Mouse (Mus musculus): ENCODE results near the gene Shmt2. TPM values are rescaled to one million over a fixed set of nuclear protein-coding genes. Genes with fewer than 3 reads are reported as not detected.

Shmt2 gene
- polyA plus RNA-seq, 2 experiments from 2014 or later = 34.2 to 50.7 TPM

- ATAC-seq = no peak
Observed at GRCm38 (mm10) chr10:127531548-127531947, 9.3 kb upstream of the Shmt2 start.

DNA sequence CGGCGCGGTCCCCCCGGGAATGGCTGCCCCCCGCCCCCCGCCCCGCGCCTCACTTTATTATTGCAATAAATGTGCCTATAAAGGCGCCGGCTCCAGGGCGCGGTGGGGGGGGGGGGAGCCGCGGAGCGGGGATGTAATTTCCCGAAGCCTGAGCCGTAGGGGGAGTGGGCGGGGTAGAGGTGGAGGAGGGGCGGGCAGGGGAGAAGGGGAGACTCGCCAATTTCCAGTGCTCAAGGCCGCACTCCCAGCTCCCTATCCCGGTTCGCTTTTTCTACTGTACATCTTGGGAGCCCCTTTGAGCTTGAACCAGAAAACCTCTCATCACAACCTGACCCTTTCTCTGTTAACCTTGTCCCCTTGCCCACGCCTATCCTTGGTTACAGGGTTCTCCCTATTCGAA lies 8.7 kb upstream of the Shmt2 start:
- no peak for ATAC-seq

- ATAC-seq = no peak
Observed at GRCm38 (mm10) chr10:127527481-127527880, 5.2 kb upstream of the Shmt2 start.

DNA sequence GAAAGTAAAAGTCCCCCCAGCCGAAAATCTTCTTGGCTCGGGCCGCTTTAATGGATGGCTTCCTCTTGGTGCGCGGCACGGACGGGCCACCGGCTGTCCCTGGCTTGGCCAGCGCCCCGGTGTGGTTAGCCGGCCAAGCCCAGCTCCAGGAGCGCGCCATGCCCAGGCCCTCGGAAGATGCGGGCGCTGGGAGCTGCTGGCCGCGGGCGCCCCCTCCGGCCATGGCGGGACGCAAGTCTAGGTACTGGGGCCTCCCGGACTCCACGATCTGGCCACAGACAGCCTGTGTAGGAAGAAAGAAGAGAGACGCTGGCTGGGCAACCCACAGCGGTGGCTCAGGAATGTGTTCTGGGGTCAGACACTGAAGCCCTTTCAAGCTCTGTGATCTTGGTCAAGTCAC lies 4.4 kb upstream of the Shmt2 start:
- ATAC-seq = no peak

- no peak for ATAC-seq
Observed at GRCm38 (mm10) chr10:127526048-127526447, 3.8 kb upstream of the Shmt2 start.

- ATAC-seq = no peak
Observed at GRCm38 (mm10) chr10:127524646-127525255, 2.5 kb upstream of the Shmt2 start.

DNA sequence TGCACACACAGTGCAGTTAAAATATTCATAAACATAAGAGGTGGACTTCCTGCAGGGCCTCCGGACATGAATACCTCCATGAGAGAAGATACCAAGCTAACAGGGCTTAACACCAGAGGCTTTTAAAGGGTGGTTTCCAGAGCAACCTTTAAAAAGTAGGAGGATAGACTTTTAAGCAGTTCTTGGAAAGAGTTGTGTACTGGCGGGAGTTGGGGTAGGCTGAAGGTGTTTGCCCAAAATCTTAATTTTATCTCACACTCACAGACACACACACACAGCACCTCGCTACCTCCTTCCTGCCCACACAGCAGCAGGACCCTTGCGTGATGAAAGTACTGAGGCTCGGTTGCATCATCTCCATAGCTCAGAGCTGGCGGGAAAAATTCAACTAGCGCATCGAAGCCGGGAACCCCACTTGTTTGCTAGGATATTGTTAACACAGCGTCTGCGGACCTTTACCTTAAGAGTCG lies 598 bp downstream of the Shmt2 start:
- peak; percentile 67 for ATAC-seq

GRCm38 (mm10) chr10:127520714-127521357 lies 1.4 kb downstream of the Shmt2 start:
- no peak for ATAC-seq

DNA sequence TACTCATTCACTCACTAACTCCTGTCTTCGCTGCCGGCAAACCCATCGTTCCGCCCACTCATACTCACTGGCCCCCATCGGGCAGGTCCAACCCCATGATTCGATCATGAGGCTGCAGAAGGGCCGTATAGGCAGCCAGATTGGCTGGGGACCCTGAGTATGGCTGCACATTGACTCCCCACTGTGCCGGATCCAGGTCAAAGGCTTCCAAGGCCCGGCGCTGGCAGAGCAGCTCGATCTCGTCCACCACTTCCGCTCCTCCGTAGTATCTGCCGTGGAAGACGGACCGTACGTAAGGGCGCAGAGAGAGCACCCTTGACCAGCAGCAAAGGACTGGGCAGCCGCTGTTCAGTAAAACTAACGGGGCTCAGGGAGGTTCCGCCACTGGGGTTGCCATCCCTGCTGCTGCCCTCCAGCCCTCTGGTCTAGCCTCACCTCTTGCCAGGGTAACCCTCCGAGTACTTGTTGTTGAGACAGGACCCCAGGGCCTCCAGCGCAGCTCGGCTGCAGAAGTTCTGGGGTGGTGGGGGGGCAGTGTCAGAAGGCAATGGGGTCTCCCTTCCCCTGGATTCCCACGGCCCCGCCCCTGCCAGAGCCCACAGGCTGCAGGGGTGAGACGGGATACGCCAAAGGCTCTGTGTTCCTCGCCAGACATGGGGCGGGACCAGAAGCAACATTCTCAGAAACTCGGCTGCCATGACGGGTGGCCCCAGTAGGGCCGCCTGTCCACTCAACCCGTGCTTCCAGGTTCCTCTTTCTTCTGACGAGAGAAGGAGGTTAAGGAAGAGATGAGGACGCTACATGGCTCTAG lies 2.1 kb downstream of the Shmt2 start:
- no peak for ATAC-seq

- no peak for ATAC-seq
Observed at GRCm38 (mm10) chr10:127519041-127519701, 3.1 kb downstream of the Shmt2 start.

DNA sequence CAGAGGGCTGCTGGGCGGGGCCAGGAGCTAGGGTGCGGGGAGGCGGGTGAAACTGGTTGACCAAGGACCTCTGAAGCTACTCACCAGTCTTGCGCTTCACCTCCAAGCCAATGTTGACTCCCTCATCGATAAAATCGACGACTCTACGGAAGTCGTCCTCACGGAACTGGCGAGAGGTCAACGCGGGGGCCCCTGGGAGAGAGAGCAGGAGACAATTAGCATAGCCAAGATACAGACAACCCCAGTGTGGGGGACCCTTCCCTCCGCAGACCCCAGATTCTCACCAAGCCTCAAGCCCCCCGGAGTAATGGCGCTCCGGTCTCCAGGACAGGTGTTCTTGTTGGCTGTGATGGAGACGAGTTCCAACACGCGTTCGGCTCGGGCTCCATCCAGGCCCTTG lies 4.3 kb downstream of the Shmt2 start:
- ATAC-seq = no peak

DNA sequence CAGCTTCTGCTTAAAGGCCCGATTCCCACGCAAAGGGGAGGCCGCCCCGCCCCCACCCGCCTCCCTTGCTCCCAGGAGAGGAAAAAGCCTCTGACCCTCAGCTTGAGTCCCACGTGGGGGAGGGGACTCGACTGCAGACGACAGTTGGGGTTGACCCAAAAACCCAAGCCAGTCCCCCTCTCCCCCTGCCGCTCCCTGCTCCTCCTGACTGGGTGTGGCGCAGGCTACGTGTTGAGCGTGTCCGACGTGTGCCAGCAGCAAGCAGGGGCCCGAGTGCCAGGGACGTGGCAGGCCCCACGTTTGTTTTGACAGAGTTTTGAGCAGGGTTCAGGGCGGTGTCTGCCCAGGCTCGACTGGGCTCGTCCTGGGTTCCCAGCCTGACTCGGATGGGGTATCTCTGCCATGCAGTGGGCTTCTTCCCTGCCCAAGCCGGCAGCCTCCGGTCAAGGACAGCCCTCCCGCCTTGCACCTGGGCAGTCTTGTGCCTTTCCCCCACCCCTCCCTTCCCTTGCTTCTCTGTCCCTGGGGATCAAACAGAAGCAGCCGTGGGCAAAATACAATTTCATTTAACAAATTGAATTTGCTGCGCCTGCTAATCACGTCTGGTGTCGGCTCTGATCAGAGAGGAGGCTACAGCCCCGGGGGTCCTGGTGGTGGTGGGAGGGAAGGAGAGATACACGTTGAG lies 5.5 kb downstream of the Shmt2 start:
- no peak for ATAC-seq

GRCm38 (mm10) chr10:127515983-127516459 lies 6.2 kb downstream of the Shmt2 start:
- ATAC-seq = no peak

DNA sequence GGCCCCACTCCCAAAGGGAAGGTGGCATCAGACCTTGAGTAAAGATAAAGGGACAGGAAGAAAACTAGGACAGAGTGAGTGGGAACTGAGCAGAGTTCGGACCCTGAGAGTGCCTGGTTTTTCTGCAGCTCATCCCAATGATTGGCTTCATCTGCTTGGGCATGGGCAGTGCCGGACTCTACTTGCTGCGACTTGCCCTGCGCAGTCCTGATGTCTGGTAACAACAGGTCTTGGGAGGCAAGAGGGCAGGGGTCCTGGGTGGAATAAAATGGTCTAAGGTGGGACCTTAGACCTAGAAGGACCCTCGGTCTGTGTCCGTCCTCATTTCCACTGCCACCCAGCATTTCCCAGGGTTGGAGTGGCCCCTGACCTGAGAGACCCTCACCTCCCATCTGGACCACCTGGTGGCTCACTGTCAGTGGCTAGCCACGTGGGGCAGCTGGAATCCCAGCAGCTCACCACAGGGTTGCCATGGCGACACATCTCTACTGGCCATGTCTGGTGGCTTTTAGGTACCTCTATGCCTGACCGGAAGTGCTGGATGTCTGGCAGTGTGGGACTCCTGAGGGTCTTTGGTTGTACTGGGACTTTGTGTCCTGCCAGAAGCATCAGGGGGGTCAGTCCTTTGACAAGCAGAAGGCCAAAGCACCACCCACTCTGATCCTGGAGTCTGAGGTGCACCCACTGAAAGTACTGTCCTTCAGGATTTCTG lies 6.8 kb downstream of the Shmt2 start:
- ATAC-seq = no peak

DNA sequence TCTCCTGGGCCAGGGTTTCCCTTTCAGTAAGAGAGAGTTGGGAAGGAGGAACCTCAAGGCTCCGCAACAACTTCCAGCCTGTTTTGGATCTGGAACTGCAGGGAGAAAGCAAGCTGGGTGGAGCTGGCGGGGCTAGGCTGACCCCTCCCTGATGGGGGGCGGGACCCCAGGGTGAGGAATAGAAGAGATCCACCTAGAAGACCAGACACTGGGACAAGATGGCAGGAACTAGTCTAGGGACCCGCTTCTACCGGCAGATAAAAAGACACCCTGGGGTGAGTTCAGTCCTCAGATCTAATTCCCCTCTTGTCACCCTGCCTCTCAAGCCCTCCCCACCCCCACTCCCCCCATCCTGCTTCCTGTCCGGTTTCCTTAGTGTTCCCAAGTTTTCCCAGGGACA lies 7.5 kb downstream of the Shmt2 start, which contains the start of gene Ndufa4l2:
TSS of gene Ndufa4l2 (plus strand) at position 204 of the 400 bp plus-strand sequence.
- no peak for ATAC-seq

DNA sequence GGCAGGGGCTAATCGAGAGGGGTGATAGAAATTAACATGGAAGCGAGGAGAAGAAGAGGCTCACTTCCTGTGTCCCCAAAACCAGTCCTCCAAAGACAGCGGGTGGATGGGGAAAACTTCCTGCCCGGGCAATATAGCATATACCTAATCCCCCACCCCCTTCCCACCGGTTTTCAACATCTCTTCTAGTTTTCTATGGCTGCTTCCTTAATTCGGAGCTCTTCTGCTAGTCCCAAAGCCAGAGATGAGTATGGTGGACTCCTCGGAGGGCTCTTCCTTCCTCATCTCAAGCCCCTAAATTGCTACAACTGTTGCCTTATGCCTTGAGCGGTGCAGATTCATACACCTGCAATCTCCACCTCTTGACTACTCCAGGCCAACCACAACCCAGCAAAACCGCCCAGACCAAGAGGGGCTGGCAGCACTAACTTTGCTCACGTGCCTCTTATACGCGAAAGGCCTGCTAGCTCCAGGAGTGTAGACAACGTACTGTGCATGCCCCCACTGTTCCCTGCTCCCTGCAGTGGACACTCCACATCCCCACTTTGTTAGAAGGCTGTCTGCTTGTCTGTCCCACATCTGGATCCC lies 8.0 kb downstream of the Shmt2 start:
- ATAC-seq = no peak

- ATAC-seq = no peak
Observed at GRCm38 (mm10) chr10:127513501-127514091, 8.6 kb downstream of the Shmt2 start.

- peak; percentile 79 for ATAC-seq
Observed at GRCm38 (mm10) chr10:127512813-127513212, 9.4 kb downstream of the Shmt2 start.

GRCm38 (mm10) chr10:127512307-127512666 lies 10.0 kb downstream of the Shmt2 start:
- ATAC-seq = no peak

- no peak for ATAC-seq
Observed at GRCm38 (mm10) chr10:127511634-127512306, 10.5 kb downstream of the Shmt2 start.

Data from activated CD4-positive, CD25-positive, alpha-beta regulatory T cell, adult 4 months (primary cell).